Mouse (Mus musculus) common myeloid progenitor, adult 5-6 weeks (primary cell): ENCODE measurements at regions not wholly inside any gene's neighbourhood (a gene's known extent, or its start where the extent isn't known, plus 50 kb on each side); places are given as distances from the start of the nearest gene placed in this dataset.

ENCODE experiments used
- ATAC-seq: replicated peaks from 2 replicates; pipeline ENCODE4 v1.8.0; 2016; ENCODE audit warnings: low read depth, mild to moderate bottlenecking, moderate TSS enrichment, inconsistent platforms; ENCODE audit not compliant: poor library complexity, severe bottlenecking

DNA sequence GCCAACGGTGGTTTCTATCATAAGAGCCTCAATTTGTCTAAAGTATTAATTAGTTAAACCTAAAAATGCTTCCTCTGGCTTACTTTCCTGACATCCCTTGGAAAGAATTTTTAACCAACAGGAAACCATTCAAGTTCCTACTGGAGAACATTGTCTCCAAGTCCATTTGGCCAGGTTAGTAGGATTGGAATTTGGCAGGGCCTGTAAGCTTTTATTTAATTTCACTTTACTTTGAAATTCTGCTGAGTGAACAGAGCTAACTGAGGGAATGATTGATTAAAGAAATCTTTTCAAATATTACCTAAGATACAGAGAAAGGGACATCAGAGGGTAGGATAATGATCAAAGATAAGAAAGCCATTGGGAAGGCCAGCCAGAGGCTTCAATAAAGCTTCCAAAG lies 102.4 kb upstream of the Sfrp2 start:
- ATAC-seq: no peak

DNA sequence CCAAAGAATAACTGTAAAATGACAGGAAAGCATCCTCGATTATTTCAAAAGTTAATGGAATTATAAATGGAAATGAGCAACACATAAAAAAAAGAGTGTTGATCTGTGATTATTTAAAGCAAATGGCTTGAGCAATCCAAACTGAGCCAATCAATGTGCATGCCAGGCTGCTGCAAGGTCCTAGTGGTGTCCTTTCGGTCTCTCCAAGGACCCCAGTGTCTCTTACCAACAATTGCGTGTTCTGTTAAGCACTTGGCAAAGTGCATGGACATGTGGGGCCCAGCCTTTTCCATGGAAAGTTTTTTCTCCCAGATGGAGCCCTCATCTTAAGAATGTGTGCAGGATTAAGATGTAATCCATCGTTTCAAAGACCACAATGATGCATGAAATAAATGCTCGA lies 90.0 kb upstream of the Sfrp2 start:
- no peak for ATAC-seq

DNA sequence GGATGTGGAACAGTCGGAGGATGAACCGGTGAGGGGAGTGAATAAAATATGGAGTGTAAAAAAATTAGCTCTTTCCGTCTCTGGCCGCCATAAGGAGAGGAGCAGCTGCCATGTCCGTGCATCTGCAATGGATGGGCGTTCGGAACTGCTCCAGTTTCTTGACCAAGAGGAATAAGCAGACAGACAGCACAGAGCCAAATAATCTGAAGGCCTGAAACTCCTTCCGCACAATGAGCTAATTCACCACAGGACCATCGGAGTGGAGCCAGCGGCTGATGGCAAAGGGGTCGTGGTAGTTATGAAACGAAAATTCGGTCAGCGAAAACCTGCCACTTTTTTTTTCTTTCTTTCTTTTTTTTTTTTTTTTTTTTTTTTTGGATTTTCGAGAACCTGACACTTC lies 79.5 kb upstream of the Sfrp2 start:
- no peak for ATAC-seq

DNA sequence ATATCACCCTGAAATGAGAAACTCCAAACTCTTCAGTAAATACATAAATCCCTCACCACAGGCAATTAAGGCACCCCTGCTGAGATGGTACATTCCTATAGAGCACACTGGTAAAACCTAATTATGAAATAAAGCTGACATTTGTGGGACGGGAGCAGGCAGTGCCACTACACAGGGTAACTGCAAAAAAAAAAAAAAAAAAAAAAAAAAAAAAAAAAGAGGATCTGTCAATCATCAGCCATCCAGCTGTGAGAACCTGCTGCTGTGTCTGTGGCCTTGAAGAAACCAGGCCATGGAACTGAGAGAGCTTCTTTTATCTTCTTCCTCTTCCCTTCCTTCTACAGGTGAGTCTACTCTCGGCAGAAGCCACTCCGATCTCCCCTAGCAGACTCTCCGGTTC lies 78.6 kb upstream of the Sfrp2 start:
- ATAC-seq: no peak

DNA sequence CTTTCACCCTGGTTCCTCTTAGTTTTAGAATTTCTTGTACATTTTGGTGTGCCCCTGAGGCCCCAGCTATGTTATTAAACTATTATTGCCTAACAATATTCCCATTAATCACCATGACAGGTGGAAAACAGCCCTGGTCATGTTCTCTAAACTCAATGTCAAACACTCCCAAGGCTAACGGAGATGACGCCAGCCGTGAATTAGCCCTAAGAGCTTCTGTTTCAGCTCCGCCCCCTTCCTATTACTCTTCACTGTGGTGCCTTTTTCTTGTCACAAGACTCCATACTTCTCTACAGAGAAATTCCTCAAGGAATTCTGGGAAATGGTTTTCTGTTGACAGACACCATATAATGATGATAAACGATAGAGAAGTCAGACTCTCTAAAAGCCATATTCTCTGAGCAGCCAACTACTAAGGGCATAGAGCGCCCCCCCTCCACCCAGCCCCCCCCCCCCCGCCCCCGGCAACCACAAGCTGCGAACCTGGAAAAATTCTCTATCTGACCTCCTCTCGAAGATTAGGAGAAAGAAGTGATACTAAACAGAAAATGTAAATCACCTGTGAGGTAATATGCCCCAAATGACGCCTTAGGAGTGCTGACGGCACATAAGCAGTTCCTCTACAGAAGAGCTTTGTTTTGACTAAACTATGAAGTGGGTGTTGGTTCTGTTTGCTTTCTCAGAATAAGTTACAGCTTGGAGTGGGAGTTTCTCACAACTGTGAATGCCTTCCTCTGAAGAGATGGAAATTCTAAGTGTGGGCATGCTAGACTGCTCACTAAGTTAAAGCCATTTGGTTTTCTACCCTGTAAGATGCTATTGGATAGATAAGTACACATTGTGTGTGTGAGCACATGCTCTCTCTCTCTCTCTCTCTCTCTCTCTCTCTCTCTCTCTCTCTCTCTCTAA lies 76.8 kb upstream of the Sfrp2 start:
- 0 out of 2 replicates have a peak, but pooled peaks have one; percentile 22 for ATAC-seq

DNA sequence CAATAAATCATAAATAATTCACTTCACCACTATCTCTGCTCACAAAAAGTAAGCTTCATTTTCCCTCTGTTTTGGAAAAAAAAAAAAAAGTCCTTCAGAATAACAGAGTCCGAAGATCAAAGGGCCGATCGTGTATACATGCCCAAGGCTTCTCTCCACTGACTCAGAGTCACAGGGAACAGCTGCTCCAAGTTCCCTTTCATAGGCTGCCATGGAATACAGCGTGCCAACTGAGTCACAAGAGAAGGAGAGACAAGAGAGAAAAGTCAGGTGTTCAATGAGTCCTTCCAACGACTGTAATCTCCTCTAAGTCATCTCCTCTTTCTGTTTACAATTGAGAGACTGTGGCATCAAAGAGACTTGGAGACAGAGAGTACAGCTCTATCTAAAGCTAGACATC lies 71.6 kb upstream of the Sfrp2 start:
- ATAC-seq: no peak

DNA sequence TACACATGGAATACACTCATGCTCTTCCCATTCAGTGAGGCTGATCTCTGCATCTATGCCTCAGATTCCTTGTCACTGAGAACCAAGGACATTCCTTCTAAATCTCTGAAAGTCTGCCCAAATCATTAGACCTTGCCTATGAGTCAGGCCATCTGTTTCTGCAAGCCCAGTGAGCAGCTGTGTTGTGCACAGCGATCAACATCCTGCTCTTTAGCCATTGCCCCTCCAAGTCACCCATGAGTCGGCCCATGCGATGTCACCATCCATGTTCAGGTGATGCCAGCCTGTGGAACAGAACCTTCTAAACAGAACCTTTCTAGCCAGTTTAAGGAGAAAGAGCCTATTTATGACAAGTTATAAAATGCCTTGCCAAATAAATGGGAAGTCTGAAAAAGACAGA lies 66.4 kb upstream of the Sfrp2 start:
- no peak for ATAC-seq

DNA sequence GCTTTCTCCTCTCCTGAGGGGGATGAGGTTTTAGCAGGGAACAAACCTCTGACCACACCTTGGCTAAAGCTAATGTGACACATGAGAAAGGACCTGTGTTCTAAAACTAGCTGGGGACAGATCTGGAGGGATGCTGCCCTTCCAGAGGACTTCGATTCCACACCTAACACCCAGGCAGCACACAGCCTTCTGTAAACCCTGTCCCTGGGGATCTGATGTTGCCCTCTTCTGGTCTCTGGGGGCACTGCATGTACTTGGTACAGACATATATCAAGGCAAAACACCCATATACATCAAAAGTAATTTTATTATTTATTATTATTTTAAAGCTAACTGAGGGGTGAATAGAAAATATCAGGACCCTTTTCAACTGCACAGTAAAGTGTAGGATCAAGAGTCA lies 65.0 kb upstream of the Sfrp2 start:
- peak; percentile 67; the same call in 1 of the 2 replicates for ATAC-seq

DNA sequence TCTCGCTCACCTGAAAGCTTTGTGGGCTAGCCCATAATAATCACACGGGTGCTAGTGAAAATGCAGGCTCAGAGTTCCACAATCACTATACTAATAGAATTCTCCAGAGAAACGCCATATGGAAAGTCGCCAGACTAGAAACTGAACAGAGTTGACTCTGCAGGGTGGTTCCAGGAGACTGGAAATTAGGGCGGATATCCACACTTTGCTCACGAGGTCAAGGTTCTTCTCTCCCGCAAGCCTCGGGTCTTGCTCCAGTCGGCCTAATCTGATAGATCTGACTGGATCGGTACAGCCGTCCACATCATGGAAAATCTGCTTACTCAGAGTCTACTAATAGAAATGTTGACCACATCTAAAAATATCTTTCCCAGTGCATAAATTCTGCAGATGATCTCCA lies 61.6 kb upstream of the Sfrp2 start:
- ATAC-seq: 0 out of 2 replicates have a peak, but pooled peaks have one; percentile 10

DNA sequence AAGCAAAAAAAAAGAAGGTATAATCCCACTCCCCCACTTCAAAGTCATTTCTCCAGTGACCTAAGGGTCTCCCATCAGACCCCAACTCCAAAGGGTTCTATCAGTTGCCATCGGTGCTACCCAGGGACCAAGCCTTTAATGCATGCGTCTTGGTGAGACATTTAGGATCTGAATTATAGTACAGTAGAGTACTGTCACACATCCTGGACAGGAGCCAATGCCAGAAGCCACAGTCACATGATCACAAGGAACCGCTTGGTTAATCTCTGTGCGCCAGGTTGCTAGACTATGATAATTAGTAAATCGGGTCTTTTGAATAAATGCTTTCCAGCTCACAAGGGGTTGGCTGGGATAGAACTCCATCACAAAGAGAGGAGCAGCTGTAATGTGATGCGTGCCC lies 60.9 kb upstream of the Sfrp2 start:
- peak; percentile 36 for ATAC-seq

DNA sequence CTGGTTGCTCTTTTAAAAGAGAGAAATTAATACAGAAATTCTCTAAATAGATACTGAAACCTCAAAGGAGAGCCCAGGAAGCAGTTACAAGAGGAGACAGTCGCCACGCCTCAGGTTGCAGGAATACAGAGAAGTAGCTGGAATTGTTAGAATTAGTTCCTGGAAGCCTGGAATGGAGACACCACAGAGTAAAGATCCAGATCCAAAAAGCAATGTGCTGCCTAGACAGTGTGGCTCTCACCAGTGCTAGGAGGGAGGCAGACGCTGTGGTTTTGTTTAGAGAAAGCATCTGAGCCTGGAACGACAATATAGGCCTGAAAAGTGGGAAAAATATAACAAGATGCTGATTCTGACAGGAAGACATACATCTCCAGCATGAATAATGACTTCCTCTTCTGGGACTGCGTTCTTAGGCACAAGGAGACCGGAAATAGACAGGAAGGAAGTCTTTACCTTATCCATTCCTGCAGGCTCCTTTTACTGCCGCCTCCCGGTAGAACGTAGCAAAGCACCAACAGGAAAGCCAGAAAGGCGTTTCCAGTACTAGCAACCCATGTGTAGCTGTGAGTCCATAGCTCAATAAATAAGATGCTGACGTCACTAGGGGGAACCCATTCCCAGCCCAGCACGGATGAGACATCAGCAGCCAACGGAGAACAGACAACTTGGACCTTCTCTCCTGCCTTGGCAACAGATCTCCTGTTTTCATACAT lies 59.4 kb upstream of the Sfrp2 start:
- ATAC-seq: peak; percentile 84

DNA sequence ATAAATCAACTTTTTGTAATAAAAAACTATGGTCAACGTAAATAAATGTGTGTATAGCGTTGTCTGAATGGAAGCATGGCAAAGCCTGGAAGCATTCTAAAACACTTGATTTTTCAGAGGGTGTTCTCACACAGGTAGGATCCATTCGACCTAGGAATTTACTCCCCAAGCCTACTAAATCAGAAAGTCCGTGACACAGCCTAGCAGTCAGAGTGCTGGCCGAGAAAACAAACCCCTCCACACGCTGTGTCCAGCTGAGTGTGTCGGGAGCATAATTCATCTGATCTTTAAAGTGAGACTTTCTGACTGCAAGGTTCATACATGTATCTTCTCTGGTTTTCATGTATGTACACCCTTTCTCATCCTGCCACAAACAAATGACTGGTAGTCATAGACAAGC lies 58.8 kb upstream of the Sfrp2 start:
- ATAC-seq: no peak

DNA sequence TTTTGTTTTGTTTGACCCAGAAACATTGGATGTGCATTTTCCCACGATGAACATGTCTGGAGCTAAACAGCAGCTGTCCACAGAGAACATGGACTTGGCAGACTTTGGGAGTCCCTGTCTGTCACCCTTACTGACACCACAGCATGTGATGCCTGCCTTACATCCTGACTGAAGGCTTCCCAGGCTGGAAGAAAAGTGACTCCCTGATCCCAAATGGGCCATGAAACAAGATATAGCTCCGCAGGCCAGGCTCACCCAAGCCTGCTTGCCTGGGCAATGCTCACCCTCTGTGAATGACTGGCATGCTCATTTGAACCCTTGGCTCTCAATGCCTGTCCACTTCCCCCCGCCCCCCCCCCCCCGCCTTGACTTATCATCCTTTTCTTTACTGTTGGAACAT lies 57.1 kb upstream of the Sfrp2 start:
- ATAC-seq: no peak

DNA sequence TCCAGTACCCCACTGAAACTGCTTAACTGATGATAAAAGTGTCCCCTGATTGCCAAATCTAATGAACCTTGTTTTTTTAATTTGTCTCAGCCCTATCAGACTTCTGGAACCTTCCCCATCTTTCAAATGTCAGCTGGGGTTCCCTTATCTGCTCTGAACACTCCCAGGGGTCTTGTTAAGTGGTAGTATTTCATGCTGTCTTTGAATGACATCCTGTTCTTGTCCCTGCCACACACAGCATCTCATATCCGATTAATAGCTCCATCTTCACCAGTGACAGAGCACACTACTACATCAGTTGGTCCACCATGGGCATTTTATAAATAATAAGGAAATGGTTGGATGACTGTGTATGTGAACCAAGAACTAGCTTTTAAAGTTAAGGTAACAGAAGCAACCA lies 56.6 kb upstream of the Sfrp2 start:
- peak; percentile 20; the same call in 1 of the 2 replicates for ATAC-seq

DNA sequence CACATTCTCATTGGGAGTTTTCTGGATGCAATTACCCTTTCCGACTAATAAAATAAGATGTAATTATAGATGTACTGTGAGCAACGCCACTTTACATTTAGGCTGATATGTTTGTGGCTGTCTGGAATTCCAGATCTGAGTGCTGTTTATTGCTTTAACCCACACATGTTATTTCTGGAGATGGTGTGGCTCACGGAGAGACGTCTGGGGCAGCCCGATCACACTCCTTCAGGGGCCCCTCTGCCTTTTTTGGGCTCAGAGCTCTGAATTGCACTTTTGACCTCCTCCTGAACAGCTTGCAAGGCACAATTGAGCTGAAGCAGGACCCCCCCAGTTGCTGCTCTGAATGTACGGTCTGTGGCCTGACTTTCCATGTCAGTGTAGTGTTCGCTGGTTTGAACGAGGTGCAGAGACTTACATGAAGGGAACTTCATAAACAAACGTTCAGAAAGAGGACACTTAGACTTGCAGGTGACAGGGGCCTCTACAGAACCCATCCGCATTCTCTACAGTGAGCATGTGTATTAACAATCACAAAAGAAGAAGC lies 55.1 kb upstream of the Sfrp2 start:
- ATAC-seq: no peak

DNA sequence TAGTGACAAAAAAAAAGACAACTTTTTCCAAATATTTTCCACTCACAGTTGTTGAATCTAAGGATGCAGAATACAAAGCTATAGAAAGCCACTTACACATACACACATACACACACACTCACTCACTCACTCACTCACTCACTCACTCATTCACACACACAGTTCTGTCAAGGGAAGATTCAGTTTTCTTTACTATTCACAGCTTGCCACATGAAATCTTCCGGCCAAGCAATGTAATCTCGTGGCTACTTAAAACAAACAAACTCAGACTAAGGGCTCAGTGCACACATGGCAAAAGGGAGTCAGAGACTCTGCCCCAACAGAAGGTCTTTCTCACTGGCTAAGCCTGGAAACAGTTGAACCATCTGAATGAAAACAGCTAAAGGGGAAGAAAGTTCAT lies 53.8 kb upstream of the Sfrp2 start:
- no peak for ATAC-seq

DNA sequence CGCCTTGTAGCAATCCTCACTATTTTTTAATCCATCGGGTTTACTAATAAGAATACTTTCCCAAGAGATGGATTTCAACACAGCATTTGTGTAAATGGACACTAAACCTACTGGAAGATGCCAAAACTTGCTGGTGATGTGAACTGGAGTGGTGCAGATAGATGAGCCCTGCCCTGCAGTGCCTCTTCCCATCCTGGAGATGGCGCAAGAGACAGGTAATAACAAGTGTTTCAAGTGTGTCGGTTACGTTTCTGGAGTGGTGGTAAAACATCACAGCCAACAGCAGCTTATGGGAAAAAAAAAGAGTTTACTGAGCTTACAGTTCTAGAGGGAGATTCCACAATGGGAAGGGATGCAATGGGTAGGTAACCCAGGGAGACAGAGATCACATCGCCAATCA lies 51.5 kb upstream of the Sfrp2 start:
- peak; percentile 78 for ATAC-seq
